Mouse (Mus musculus) spleen, adult 18-20 months (tissue): ENCODE measurements around the gene Hunk.

Experiments
- DNase-seq, 2 experiments: peaks; one replicate each; pipeline ENCODE4 v3.0.0; 2022; ENCODE audit warnings: mixed read lengths in 2 of 2

The Hunk gene

DNA sequence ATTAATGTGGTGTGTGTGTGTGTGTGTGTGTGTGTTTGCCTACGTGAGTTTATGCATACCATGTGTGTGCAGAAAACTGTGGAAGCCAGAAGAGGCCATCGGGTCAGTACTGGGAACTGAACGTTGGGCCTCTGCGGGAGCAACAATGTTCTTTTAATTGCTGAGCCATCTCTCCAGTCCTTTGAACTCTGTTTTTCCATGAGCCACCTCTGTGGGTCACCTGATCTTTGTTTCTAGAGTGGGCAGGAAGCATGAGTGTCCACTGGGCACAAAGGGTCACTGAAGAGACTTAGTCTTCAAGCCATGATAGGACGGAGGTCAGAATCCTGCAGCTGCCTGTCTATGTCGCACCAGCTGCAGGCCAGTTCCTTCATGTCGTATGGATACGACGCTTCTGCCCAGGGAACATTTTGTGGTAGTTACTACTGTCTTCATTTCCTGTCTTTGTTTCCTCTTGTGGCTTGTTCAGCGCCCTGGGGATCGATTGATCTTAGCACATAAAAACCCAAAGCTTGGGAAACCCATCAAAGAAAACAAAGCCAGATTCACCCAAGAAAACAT, 10.3 kb downstream of the Hunk start:
- no peak for DNase-seq

DNA sequence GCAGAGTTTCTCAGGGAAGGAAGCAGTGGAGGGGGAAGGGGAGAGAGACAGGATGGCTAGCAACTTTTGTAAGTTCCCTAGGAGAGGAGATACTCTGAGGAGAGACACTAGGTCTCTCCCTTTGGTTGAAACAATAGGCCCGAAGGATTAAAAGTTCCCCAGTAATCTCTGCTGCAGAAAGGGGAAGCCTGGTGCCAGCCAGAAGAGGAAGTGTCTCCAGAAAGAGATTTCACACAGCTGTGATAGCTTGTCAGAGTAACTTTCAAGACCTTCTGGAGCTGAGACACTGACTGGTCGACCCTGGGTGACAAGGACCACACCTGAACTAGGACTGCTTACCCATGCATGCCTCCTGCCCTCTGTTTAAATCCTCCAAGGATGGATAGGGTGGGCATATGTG, 11.1 kb downstream of the Hunk start:
- no peak for DNase-seq

- DNase-seq = no peak
Measured at GRCm38 (mm10) chr16:90400314-90400713, 14.5 kb downstream of the Hunk start.

GRCm38 (mm10) chr16:90400906-90401666, 15.3 kb downstream of the Hunk start:
- DNase-seq = no peak

GRCm38 (mm10) chr16:90402292-90402691, 16.5 kb downstream of the Hunk start:
- no peak for DNase-seq

DNA sequence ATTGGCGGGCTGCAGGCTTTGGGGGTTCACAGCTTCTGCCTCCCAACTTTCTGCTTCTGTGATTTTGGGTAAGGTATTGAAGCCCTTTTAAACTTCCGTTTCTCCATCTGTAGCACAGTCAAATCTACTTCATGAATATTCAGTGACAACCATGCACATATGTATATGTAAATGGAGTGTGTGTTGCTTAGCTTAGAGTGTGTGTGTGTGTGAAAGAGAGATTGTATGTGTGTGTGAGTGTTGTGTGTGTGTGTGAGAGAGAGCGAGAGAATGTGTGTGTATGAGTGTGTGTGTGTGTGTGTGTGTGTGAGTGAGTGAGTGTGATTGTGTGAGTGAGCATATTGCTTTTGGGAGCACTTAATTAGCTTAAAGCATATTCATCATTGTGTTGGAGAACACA, 19.4 kb downstream of the Hunk start:
- no peak for DNase-seq

DNA sequence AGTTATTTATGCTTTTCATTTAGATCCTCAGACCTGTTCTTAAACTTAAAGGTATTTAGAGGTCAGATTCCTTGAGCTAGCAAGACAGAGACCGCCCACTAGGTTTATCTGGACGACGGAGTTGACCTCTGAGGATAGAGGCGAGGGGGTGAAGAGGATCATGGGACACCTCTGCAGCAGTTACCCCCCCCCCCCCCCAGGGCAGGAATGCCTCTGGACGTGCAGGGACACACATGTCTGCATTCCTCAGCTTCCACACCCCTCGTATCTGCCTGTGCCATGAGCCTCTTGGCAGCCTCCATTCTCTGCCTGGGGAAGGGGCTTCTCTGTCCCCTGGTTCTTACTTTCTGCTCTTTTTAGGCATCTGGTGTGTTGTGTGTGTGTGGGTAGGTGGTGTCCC, 19.8 kb downstream of the Hunk start:
- no peak for DNase-seq

GRCm38 (mm10) chr16:90407541-90408289, 21.9 kb downstream of the Hunk start:
- DNase-seq = no peak

GRCm38 (mm10) chr16:90412096-90413082, 26.6 kb downstream of the Hunk start:
- no peak for DNase-seq

DNA sequence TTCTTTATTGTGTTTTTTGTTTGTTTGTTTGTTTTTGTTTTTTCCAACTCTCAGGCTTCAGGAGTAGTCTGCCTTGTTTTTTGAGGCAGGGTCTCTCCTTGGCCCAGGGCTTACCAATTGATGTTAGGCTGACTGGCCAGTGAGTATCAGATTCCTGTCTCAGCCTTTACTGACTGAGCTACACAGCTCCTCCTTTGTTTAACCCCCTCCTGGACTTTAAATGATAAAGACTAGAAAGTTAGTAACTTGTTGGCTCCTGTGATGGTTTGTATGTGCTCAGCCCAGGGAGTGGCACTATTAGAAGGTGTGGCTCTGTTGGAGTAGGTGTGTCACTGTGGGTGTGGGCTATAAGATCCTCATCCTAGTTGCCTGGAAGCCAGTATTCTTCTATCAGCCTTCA, 30.8 kb downstream of the Hunk start:
- no peak for DNase-seq

GRCm38 (mm10) chr16:90418661-90419060, 32.8 kb downstream of the Hunk start:
- DNase-seq = no peak

- DNase-seq = no peak
Measured at GRCm38 (mm10) chr16:90421145-90421544, 35.3 kb downstream of the Hunk start.

DNA sequence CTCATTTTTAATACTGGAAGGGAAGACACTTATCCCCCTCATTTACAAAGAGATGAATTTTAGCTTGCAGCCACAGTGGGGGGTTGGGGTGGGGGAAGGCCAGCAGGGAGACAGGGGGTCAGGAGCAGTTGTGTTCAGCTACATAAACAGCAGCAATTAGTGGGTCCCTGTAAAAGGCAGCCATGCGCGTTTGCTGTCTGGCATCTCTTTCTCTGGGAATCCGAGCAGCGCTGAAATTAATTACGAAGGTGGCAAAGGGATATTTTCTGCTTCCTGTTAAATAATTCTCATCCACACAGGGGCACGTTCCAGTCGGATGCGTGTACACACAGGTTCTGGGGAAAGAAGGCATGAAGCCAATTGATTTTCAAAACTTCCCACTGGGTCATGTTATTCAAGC, 35.7 kb downstream of the Hunk start:
- DNase-seq = no peak

DNA sequence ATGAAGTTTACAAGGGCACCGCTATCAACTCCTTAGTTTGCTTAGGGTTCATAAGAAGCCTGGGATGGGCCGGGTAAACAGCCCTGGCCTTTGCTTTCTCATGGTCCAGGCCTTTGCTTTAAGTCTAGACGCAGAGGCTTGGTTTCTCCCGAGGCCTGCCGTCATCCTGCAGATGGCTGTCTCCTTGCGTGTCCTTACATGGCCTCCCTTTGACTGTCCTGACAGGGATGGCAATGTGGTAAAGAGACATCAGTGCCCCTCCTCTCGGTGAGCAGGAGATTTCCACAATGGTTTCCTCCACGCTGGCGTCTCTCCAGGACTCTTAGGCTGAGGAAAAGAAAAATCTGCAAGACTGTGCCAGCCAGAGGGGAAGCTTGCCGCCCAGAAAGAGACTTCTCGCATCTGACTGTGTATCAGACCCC, 36.3 kb downstream of the Hunk start:
- no peak for DNase-seq

GRCm38 (mm10) chr16:90423898-90424297, 38.1 kb downstream of the Hunk start:
- no peak for DNase-seq

- no peak for DNase-seq
Measured at GRCm38 (mm10) chr16:90424391-90424790, 38.6 kb downstream of the Hunk start.

- no peak for DNase-seq
Measured at GRCm38 (mm10) chr16:90426234-90426633, 40.4 kb downstream of the Hunk start.

GRCm38 (mm10) chr16:90427838-90428630, 42.2 kb downstream of the Hunk start:
- no peak for DNase-seq

DNA sequence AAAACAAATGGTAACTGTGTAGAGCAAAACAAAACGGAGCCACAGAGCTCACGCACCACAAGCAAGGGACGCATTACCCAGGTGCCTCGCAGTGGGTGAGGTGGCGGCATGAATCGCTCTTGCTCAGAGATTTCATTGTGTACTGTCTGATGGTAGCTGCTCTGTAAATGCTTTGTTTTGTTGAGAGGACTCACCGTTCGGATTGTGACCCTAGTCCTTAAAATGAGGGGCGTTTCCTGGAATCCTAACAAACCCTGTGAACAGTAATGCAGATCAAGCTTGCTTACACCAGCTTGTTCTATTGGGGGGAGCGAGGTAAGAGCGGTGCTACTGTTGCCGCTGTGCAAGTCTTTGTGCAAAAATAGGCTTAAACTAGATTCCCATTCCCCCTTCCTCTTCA, 47.7 kb downstream of the Hunk start:
- DNase-seq = no peak

- no peak for DNase-seq
Measured at GRCm38 (mm10) chr16:90435231-90435630, 49.4 kb downstream of the Hunk start.

DNA sequence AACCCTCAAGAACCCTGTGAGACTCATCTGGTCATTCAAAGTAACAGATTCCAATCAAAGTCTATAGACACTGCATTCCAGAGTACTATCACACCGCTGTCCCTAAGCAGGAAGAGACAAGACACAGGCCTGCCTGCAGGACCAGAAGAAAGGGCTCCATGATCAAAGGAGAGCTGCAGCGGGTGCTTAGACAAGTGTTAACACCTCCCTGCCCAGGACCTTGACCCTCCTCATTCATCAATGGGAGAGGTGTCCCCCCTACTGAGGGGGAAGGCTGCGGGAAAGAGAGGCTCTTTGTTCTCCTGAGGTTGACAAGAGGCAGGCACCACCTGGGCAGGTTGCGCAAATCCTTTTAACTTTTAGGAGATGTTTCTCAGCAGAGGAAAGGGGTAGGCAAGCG, 51.5 kb downstream of the Hunk start:
- DNase-seq = no peak

DNA sequence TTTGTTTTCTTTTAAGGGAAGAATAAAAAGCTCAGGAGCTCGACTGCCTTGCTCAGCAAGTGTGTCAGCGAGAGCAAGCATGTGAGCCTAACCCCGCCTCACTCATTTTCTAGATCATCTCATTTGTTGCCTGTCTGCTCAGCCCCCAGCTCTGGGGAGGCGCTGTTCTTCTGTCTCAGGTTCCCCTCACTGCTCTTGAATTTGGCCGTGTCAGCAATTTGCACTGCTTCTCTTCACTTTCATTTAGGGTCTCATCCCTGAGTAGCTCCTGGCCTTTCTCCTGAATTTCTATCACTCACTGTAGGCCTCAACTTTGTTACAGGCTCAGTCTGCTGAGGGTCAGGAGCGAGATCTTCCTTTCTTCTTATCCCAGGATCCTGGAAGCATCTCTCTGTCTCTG, 53.7 kb downstream of the Hunk start:
- DNase-seq = no peak
